Mouse (Mus musculus) gastrocnemius, postnatal 4 days (tissue): ENCODE measurements around the gene Atp6ap1. TPM values are rescaled to one million over a fixed set of nuclear protein-coding genes. Genes with fewer than 3 reads are reported as not detected.

Experiments
- DNase-seq, 2 experiments: peaks; one replicate each; pipeline ENCODE4 v3.0.0; 2021 to 2022; ENCODE audit warnings: low spot score in 2 of 2, mixed read lengths in 2 of 2
- long read RNA-seq, 2 experiments: library from polyadenylated mRNA; stranded (forward); transcript quantifications; one replicate each; pipeline ENCODE4 v2.0.0; 2021
- total RNA-seq, 2 experiments: library from RNA; stranded (reverse); gene quantifications; 2 replicates each; pipeline ENCODE4 v1.2.3; 2021

The Atp6ap1 gene
- 10 to 100 TPM; 81.3 to 82.2 TPM for total RNA-seq
- long read RNA-seq, experiment 1, transcript Atp6ap1-201 (10 exons, 2,189 nt) = major isoform, 66 of 77 reads
- long read RNA-seq, experiment 1, partial matches to known transcripts = 5 of 77 reads
- long read RNA-seq, experiment 1, other reads (novel, unspliced or antisense) = 6 of 77 reads
- long read RNA-seq, experiment 2, transcript Atp6ap1-201 (10 exons, 2,189 nt) = major isoform, 60 of 71 reads
- long read RNA-seq, experiment 2, partial matches to known transcripts = 3 of 71 reads
- long read RNA-seq, experiment 2, other reads (novel, unspliced or antisense) = 8 of 71 reads

- peak; percentile 73 to 91 for DNase-seq
Measured at GRCm38 (mm10) chrX:74296538-74297448, at the start of gene Atp6ap1. Gene Atp6ap1 (plus strand): TSS chrX:74297097.

GRCm38 (mm10) chrX:74248651-74249050, 48.2 kb upstream of the Atp6ap1 start:
- peak in 1 of 2 experiments; percentile 51 for DNase-seq

- peak; percentile 53 to 63 for DNase-seq
Measured at GRCm38 (mm10) chrX:74249615-74250014, 47.3 kb upstream of the Atp6ap1 start, which contains the start of gene Flna. Gene Flna (minus strand): TSS chrX:74249820.

- DNase-seq = peak; percentile 50 to 72
Measured at GRCm38 (mm10) chrX:74254153-74254887, 42.6 kb upstream of the Atp6ap1 start, which contains the start of gene Emd. Gene Emd (plus strand): TSS chrX:74254687.

- DNase-seq = no peak
Measured at GRCm38 (mm10) chrX:74254888-74255565, 41.9 kb upstream of the Atp6ap1 start.

- DNase-seq = no peak
Measured at GRCm38 (mm10) chrX:74257746-74258145, 39.2 kb upstream of the Atp6ap1 start.

GRCm38 (mm10) chrX:74269736-74270061, 27.2 kb upstream of the Atp6ap1 start:
- DNase-seq = no peak

- peak; percentile 70 to 83 for DNase-seq
Measured at GRCm38 (mm10) chrX:74270062-74270901, 26.6 kb upstream of the Atp6ap1 start, which contains the start of gene Rpl10. Gene Rpl10 (plus strand): TSS chrX:74270812.

GRCm38 (mm10) chrX:74270902-74271551, 25.9 kb upstream of the Atp6ap1 start:
- peak in 1 of 2 experiments; percentile 29 for DNase-seq

GRCm38 (mm10) chrX:74273422-74274322, 23.2 kb upstream of the Atp6ap1 start:
- DNase-seq = no peak

GRCm38 (mm10) chrX:74277916-74278315, 19.0 kb upstream of the Atp6ap1 start:
- no peak for DNase-seq

- no peak for DNase-seq
Measured at GRCm38 (mm10) chrX:74281041-74281731, 15.7 kb upstream of the Atp6ap1 start.

- DNase-seq = peak; percentile 34 to 72
Measured at GRCm38 (mm10) chrX:74281732-74282394, 15.0 kb upstream of the Atp6ap1 start, which contains the start of the genes Taz and Dnase1l1. Gene Taz (plus strand): TSS chrX:74281912. Gene Dnase1l1 (minus strand): TSS chrX:74282337.

- DNase-seq = peak; percentile 54 to 79
Measured at GRCm38 (mm10) chrX:74282395-74283091, 14.4 kb upstream of the Atp6ap1 start.

- DNase-seq = no peak
Measured at GRCm38 (mm10) chrX:74283092-74283437, 13.8 kb upstream of the Atp6ap1 start.

- no peak for DNase-seq
Measured at GRCm38 (mm10) chrX:74293431-74293830, 3.5 kb upstream of the Atp6ap1 start.
